Mouse (Mus musculus): ENCODE data around the gene Sf3b3. TPM values are rescaled to one million over a fixed set of nuclear protein-coding genes. Genes with fewer than 3 reads are reported as not detected.
A peak's percentile ranks its signal among the peaks of the same experiment; 100 is the strongest.

Sf3b3 gene
- total RNA-seq, 2 experiments from 2014 or later: 54.0 to 65.8 TPM

DNA sequence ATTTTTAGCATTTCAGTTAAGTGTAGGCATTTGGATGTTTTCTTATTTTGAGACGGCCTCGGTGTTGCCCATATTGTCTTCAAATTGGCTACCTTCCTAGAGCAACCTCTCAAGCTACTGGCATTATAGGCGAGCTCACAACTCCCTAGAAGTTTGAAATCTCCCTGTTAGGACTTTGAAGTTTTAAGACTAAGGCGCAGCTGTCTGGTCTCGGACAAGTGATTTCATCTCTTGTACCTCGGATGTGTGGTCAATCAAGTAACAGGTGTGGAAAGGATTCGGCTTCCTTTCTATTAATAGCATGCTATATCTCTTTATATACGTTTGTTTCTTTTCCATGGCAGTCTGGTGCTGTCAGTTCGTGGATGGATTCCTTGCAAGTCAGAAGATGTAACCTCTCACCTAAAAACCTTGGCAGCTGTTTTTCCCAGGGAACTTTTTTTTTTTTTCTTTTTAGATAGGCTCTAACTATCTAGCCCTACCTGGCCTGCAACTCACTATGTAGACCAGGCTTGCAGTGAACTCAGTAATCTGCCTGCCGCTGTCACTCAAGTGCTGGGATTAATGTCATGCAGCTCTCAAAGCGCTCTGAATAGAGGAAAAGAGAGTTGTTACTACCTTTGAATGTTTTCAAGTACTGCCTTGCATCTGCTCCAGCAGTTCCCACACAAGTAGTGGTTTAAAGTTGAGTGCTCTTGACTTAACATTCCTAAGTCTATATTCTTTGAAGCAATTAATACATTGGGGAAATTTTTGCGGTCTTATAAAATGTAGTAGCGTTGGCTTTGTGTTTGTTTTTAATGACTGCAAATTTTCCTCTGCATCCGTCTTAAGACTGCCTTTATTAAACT, 1.3 kb upstream of the Sf3b3 start:
- no peak for DNase-seq (ENCODE audit: low spot score in 2 of 2)

DNA sequence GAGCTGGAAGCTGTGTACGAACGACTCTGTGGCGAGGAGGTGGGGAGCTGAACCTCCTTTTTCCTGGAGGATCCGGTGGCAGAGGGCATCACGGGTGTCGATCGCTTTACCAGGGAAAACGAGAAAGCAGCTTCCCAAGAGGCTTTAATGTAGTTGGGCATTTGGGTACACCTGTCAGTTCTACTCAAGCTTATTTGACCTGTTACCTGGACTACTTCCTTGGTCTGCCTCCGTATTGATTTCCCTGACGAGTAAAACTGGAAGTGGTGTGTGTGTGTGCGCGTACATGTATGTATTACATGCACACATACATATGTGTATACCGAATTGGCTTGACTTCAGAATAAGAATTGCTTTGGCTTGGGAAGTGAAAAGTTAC, 573 bp upstream of the Sf3b3 start:
- no peak for DNase-seq (ENCODE audit: low spot score in 2 of 2)

DNA sequence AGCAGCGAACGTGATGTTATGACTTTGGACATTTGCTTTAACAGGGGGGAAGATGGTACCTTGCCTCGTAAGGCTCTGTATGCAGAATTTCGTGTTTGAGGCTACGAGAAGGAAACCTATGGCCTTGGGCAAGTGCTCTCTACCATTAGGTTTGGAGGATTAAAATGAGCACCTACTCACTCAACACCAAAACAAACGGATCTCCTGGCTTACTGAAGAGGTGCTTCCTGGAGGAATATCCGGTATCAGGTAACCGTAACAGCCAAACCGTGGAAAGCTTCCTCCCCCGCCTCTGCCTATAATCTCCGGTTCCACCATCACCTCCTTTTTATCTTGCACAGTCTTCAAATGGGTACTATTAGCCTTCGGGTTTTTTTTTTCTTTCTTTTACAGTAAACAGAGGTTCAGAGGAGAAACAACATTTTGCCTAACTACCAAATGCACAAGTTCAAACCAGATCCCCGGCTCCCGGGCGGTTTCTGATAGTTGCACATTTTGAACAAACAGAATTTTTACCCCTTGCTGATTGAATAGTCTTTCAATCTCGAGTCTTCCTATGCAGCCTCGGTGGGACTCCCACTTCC, 674 bp downstream of the Sf3b3 start:
- no peak for DNase-seq (ENCODE audit: low spot score in 2 of 2)

DNA sequence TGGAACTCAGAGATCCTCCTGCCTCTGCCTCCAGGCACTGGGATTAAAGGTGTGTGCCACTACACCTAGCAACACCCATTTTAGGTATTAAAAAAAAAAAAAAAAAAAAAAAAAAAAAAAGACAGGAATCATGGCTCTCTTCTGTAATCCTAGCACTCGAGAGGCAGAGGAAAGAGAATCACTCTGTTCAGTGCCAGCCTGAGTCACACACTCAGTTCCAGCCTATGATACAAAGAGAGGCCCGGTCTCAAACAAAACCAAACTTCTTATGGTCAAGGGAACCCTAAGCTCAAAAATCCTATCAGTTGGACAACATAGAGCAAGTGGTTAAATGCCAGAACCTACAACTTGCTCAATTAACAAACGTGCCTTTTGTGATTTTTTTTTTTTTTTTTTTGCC, 1.6 kb downstream of the Sf3b3 start:
- no peak for DNase-seq (ENCODE audit: low spot score in 2 of 2)

DNA sequence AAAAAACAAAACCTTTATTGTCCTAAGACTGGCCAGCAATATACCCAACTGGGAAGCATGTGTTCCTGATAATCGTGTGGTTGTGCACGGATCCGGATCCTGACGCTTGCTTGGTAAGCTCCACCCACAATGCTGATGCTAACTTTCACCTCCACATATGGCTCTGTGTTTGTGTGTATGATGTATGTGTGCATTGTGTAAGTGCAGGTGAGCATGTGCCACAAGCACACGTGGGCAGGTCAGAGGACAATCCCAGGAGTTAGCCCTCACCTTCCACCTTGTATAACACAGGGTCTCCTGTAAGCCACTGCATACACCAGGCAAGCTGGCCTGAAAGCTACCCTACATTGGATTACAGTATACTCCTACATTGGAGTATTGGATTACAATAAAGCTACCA, 3.4 kb downstream of the Sf3b3 start:
- no peak for DNase-seq (ENCODE audit: low spot score in 2 of 2)

DNA sequence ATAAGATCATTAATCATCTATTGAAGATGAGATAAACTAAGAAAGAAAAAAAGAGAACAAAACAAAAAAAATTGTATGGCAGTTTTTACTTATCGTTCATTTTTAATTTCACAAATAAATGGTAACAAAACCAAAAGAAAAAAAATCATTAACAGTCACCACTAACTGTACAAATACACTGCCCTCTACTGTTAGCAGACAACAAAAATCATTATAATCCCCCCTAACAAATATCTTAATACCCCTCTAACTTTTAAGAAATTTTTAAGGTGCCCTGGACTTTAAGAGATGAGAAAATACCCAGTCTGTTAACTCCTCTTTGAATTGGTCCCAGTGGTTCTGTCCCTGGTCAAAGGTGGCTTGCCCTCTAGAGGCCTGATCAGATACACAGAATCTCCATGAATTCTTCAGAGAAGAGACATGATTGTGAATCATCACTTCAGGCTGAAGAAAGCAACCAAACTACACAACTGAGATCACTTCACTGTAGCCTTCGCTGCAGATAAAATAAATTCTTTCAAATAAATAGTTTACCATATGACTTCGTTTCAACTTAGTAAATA, 4.5 kb downstream of the Sf3b3 start:
- DNase-seq (ENCODE audit: low spot score in 2 of 2): no peak

DNA sequence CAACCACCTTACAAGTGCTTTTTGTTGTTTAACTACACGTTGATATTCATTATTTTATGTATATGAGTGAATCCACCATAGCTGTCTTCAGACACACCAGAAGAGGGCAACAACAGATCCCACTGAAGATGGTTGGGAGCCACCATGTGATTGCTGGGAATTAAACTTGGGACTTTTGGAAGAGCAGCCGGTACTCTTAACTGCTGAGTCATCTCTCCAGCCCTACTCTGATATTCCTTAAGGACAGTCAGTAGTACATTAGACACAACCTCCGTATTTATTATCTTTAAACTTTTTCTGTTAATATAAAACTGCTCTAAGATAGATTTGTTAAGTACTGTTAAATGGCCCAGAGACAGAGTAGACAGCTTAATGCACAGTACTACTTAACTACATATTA, 14.6 kb downstream of the Sf3b3 start:
- no peak for DNase-seq (ENCODE audit: low spot score in 2 of 2)

DNA sequence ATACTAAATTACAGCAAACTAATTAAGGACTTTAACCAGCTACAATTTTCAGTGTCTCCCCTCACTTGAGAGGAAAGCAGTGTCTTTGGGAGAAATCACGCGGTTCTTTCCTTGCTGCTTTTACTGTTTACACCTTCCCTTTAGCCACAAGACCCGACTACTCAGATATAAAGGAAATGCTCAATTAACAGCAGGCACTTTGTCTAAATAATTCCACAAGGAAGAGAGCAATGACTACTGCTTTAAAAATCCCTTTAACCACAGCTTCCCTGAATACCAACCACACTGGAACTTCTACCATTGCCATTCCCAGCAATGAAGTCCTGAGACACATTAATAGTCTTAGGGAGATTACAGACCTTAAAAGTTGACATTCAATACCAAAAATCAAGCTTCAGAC, 18.1 kb downstream of the Sf3b3 start:
- DNase-seq (ENCODE audit: low spot score in 2 of 2): no peak

DNA sequence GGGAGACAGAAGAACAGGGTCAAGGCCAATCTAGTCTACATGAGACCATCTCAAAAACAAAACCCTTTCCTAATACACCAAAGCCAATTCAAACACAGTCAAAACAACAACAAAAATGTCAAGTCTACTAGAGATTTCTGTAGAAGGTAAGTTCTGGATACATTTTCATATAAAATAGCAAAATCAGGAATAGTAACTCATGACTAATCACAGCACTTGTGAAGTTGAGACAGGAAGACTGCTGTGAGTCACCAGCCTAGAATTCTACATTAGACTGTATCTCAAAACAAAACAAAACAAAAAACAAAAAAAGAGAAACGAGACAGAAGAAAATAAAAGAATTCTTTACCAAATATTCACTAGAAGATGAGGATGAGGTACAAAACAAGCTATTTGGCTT, 21.7 kb downstream of the Sf3b3 start:
- no peak for DNase-seq (ENCODE audit: low spot score in 2 of 2)

DNA sequence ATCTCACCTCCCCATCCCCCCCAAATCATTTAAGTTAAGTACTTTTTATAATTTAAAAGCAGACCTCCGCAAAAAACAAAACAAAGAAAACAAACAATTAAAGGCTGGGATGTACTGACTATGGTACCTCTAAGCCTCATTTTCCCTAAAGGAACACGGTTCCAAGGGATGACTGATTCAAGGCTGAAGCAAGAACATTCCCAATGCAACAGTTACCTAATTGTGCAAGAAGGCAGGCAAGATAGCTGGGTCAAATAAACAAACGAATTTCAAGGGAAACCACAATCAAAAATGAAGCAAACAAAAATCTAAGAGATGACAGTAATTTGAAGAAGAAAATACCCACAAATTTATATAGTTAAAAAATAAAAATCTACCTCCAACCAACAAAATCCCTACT, 24.6 kb downstream of the Sf3b3 start:
- DNase-seq (ENCODE audit: low spot score in 2 of 2): no peak

DNA sequence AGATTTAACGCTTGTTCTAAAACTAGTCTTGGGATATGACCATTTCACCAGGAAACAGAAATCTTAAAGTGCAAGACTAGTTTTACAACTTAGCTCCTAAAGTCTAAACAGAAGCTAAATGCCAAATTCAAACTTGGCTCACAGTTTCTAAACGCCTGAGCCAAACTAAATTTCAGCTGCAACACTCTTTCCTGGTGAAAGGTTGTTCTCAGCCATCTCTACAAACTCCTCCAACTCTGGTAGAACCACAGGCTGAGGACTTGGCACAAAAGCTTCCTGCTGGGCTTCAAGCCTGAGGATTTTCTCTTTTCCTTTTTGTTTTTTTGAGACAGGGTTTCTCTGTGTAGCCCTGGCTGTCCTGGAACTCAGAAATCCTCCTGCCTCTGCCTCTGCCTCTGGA, 26.3 kb downstream of the Sf3b3 start:
- no peak for DNase-seq (ENCODE audit: low spot score in 2 of 2)

DNA sequence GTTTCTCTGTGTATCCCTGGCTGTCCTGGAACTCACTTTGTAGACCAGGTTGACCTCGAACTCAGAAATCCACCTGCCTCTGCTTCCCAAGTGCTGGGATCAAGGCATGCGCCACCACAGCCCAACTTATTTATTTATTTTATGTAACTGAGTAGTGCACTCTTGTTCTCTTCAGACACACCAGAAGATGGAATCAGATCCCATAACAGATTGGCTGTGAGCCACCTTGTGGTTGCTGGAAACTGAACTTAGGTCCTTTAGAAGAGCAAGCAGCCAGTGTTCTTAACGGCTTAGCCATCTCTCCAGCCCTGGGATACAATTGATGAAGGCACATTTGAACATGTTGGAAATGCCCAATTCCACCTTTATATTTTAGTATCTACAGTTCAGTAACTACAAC, 28.0 kb downstream of the Sf3b3 start:
- DNase-seq (ENCODE audit: low spot score in 2 of 2): no peak

DNA sequence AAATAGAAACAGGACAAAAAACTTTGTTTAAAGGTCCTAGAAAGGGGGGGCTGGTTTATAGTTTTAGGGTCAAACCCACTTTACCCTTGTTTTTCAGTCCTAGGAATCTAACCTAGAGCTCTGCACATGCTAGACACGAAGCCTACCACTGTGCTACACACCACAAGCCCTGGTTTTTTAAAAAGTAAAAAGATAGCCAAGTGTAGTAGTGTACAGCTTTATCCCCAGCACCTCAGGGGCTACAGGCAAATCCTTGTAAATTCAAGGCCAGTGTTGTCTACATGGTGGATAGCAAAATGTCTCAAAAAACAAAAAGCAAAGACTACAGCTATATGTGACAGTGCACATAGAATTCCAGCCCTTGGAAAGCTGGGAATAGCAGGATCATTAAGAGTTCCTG, 29.6 kb downstream of the Sf3b3 start:
- DNase-seq (ENCODE audit: low spot score in 2 of 2): no peak

DNA sequence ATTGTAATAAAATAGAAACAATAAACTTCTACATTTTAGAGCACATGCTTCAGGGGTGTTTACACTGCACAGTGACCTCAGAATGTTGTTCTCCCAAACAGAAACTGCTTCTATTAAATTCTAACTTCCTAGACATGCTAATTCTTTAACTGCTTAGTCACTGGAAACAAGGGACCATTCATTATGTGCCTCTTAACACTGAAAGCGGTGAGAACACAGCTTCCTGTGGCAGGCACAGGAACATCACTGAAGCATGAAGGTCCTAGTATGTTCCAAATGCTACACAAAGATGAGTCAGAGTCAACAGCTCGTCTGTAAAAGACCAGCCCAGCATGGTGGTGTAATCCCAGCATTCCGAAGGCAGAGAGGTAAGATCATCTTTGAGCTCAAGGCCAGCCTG, 31.3 kb downstream of the Sf3b3 start:
- DNase-seq (ENCODE audit: low spot score in 2 of 2): peak in 1 of 2 experiments; percentile 16

DNA sequence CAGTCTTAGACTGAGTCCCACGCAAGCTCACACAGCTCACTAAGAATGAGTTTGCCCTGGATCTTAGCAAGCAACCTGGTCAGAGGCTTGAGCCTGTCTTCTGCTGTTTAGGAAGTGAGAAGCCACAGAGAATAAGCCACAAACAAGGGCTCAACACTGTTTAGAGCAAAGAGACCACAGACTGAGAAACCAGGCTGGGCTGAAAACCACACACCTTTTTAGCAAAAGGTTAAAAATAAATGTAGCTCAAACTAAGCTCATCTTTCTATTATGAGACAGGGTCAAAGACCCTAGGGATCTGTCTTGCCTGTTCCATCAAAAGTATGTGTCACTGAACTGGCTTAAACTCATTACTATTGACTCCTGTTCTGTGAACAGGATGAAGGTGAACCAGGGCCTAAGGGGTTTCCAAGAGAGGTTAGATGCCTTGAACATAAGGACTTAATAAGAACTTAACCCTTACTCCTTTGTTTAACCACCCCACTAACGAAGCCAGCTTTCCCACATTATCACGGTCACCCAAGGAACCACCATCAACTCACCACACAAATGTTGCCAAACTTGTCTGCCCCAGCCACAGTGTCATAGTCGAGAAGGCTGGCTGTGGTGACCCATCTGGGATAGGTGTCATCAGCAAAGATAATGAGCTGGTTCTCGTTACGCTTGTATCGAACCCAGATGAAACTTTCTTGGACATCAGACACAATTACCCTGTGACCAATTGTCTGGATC, 33.3 kb downstream of the Sf3b3 start:
- DNase-seq (ENCODE audit: low spot score in 2 of 2): no peak

DNA sequence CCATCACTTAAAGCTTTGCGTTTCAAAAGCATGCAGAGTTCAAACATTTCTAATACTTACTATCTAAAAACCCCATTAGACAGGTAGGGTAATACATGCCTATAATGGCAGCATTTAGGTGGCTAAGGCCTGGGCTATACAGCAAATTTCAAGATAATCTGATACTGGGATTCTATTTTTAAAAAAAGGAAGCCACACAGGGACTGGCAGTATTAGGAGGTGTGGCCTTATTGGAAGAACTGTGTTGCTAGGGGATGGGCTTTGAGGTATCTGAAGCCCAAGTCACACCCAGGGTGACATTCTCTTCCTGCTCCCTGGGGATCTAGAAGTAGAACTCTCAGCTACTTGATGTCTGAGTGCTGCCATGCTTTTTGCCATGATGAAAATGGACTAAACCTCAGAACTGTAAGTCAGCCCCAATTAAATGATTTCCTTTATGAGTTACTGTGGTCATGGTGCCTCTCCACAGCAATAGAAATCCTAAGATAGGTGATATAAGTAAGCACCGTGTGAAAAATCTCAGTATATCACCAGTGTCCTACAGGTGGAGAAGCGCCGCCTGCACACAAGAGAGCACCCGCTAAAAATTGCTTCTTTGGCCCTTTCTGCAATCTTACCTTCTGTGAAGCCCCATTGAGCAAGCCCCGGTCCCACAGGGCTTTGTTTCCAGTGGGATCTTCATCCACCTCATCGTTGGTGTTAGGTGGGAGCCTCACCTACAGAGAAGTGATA, 34.1 kb downstream of the Sf3b3 start:
- peak in 1 of 2 experiments; percentile 13 for DNase-seq (ENCODE audit: low spot score in 2 of 2)

DNA sequence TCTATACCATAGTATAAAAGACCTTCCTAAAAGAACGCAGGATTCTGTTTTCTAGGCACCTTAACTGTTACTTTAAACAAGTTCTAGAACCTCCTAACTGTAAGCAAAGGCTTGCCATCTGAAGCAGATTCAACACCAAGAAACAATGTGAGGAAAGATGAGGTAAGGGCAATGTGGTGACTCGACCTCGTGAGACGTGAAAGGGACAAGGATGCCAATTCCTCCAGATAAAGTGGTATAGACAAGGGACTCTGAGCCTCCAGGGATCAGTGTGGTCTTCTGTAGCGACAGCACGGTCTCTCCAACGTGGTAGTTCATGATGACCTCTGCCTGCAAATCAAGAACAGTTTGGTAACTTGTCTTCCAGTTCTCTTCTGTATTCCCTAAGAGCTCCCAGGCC, 34.8 kb downstream of the Sf3b3 start:
- peak in 1 of 2 experiments; percentile 10 for DNase-seq (ENCODE audit: low spot score in 2 of 2)

DNA sequence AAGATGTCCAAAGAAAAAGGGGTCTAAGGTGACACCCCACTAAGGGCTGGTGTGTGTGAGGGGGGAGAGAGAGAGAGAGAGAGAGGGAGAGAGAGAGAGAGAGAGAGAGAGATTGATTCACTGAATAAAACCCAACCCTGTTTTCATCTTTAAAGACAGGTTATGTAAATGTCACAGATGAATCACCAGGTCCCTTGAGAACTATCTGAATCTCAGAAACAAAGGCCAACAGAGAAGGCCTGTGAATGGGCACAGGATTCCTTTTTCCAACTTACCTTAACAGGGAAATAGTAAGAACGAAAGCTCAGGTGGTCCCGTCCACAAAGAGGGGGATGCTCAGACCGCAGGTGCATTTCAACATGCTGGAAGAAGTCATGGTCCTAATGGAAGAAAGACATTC, 35.5 kb downstream of the Sf3b3 start:
- DNase-seq (ENCODE audit: low spot score in 2 of 2): no peak

DNA sequence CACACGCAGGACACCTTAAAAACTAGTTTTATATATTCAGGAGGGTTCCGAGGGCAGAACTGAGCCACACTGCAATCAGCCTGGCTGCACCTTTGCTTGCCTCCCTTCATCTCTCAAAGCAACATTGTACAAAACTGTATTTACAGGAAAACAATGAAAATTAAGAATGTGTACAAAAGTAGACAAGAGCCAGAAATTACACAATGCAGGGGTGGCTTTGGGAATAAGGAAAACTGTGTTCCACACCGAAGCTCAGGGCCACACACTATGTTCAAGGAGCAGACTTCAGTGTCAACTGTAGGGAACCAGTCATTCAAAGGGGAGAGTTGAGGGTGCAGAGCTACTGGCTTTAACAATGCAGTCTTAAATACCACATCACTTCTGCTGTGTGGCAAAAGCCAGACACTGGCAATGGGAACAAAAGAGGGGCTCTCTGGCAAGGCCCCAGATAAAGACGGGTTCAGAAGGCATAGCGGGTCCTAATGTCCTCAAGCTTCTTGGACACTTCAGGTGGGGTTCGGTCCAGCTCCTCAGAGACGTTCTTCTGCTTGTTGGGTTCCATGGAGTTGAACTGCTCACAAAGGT, 36.0 kb downstream of the Sf3b3 start:
- DNase-seq (ENCODE audit: low spot score in 2 of 2): peak in 1 of 2 experiments; percentile 20

DNA sequence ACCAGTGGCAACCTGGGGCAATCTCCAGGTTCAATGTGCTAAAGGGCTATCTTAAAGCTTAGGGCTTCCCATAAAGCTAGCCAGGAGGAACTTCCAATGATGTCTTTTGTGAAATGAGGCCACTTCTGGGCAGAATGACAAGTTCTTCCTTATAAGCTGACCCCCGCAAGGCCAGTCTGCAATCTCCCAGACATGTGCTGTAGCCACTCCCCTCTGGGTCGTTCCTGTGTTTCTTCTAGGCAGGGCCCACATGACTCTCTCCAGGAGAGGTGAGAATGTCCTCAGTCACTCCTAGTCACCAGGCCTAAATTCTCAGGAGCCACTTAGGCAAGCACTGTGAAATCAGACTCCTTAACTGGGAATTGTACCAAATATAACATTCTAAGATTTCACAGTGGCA, 36.8 kb downstream of the Sf3b3 start:
- peak in 1 of 2 experiments; percentile 21 for DNase-seq (ENCODE audit: low spot score in 2 of 2)
